Mouse (Mus musculus) forebrain, embryonic 11.5 days (tissue): Measurements from ENCODE around the gene Spindoc. TPM values are rescaled to one million over a fixed set of nuclear protein-coding genes. Genes with fewer than 3 reads are reported as not detected.

Experiments
- ATAC-seq: fragments of 200-750 bp; cut with Nextera tagmentation; replicated peaks from 2 replicates; pipeline ENCODE4 v1.8.0; 2017; ENCODE audit warnings: moderate TSS enrichment; ENCODE audit not compliant: low FRiP score
- DNase-seq: peaks from one replicate; pipeline ENCODE4 v3.0.0-alpha.2; 2017; ENCODE audit warnings: low spot score
- H3K27ac ChIP-seq: fragments of 300-500 bp; sonication (generic); 2 replicates; pipeline ENCODE4 v1.5.1; 2014; ENCODE audit warnings: low read depth, low read length
- H3K27me3 ChIP-seq: fragments of 300-500 bp; sonication (generic); 2 replicates; pipeline ENCODE4 v1.6.1; 2014; ENCODE audit warnings: mild to moderate bottlenecking, low read length, mixed read lengths; ENCODE audit not compliant: control insufficient read depth, insufficient read depth
- H3K36me3 ChIP-seq: fragments of 300-500 bp; sonication (generic); 2 replicates; pipeline ENCODE4 v1.6.1; 2014; ENCODE audit warnings: mild to moderate bottlenecking, low read length, moderate library complexity, mixed read lengths; ENCODE audit not compliant: control insufficient read depth, insufficient read depth
- H3K4me1 ChIP-seq: fragments of 300-500 bp; sonication (generic); replicated peaks from 2 replicates; pipeline ENCODE4 v1.6.1; 2014; ENCODE audit warnings: low read length, mixed read lengths; ENCODE audit not compliant: control insufficient read depth, insufficient read depth
- H3K4me2 ChIP-seq: fragments of 300-500 bp; sonication (generic); 2 replicates; pipeline ENCODE4 v1.6.1; 2014; ENCODE audit warnings: low read depth, mild to moderate bottlenecking, low read length, moderate library complexity, mixed read lengths; ENCODE audit not compliant: severe bottlenecking
- H3K4me3 ChIP-seq: fragments of 300-500 bp; sonication (generic); 2 replicates; pipeline ENCODE4 v1.5.1; 2014; ENCODE audit warnings: low read depth, low read length
- H3K9ac ChIP-seq: fragments of 300-500 bp; sonication (generic); 2 replicates; pipeline ENCODE4 v1.6.1; 2014; ENCODE audit warnings: low read length
- H3K9me3 ChIP-seq: fragments of 300-500 bp; sonication (generic); 2 replicates; pipeline ENCODE4 v1.6.1; 2016; ENCODE audit warnings: low read length, mixed read lengths; ENCODE audit not compliant: control insufficient read depth
- WGBS: fragments of 180-500 bp; shearing (Covaris S2); extraction: QIAGEN DNeasy Blood & Tissue Kit; methylation state at CpG from one replicate; pipeline ENCODE4 v1.1.7; 2014; 5-methylcytosine and 5-hydroxymethylcytosine counted together
- polyA plus RNA-seq: library from polyadenylated mRNA; unstranded; fragments of >200 nt; fragmentation: Nextera tagmentation; extraction: Ambion mirVana; gene quantifications from 2 replicates; pipeline ENCODE4 v1.2.1, GENCODE M21; 2014

Spindoc gene
- 39.9 and 52.0 TPM in 2 replicates for polyA plus RNA-seq

DNA sequence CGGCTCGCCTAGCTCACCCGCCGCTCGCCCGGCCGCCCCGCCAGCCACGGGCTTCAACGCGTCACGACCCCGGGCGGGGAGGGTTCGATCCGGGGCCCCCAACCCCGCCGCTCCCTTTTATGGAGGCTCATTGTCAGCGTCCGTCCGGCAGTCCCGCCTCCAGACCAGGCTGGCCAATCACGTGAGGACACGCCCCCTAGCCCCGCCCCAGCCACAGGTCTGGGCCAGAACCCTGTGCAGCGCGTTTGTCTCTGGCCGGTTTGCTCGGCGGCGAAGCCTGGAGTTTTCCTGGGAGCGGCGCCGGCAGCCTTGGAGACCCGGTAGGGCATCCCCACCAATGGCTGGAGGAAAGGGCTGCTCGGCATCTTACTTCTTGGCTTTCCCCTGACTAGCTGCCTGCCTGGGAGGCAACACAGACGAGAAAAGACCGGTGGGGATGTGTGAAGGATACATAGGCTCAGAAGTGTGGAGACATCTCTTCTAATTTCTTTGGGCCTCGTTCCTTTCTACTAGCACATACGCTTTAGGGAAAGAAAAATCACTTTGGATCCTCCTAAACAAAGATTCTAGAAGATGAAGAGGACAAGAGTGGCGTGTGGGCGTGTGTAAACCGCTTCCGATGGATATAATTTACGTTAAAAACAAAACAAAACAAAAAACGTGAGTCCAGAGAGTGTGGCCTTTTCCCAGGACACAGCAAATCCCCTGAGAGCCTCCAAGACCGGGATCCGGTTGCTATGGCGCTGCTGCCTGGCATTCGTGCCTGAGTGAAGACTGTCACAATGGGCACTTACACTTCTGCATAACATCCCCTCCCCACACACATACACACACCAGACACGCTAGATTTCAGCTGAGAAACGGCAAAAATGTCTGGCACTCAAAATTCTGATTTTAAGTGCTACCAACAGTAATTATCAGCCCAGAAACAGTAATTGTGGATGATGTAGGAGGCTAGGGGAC, at the start of gene Spindoc:
TSS of gene Spindoc (minus strand) at position 92 of the 963 bp plus-strand sequence.
- ATAC-seq: peak; percentile 99
- H3K27me3 ChIP-seq: no peaks in the 10 kb centered on the region
- under 1% methylated on average over 52 of the region's 52 CpGs for WGBS
- H3K36me3 ChIP-seq: no peaks in the 10 kb centered on the region; the same call in 1 of the 2 replicates
- H3K4me1 ChIP-seq: peaks cover 9% of the 10 kb centered on the region
- H3K9ac ChIP-seq: peak within 1 kb of the TSS; percentile 89
- peaks cover 2% of the 10 kb centered on the region; the same call in 1 of the 2 replicates for H3K9me3 ChIP-seq
- DNase-seq: peak; percentile 99
- peak within 1 kb of the TSS; percentile 78 for H3K4me2 ChIP-seq
- peak within 1 kb of the TSS; percentile 95 for H3K27ac ChIP-seq
- peak within 1 kb of the TSS; percentile 86 for H3K4me3 ChIP-seq

DNA sequence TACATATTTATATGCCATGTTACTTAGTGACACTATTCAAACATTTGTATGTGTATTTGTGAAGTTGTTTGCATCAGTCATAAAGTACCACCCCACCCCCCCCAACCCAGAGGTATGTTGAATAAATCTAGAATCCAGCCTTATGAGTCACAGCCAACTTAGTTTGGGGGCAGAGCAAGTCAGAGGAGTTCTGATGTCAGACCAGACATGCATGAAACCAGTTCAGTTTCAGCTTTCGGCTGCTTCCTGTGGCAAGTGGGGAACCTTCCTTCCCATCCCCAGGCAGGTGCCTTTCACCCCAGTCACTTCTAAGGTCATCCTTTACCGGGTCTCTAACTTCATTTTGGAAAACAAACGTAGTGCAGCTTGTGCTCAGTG, 42.6 kb upstream of the Spindoc start:
- 66% methylated on average over 3 of the region's 3 CpGs for WGBS
- ATAC-seq: no peak
- Histone ChIP-seq H3K9ac (no peak overlapping the region), H3K27me3 (no peaks in the 10 kb centered on the region), H3K4me2 (no peak overlapping the region), H3K36me3 (peaks cover 10% of the 10 kb centered on the region), H3K9me3 (no peaks in the 10 kb centered on the region), H3K4me3 (no peak overlapping the region), H3K4me1 (peaks cover 30% of the 10 kb centered on the region), H3K27ac (no peak overlapping the region)
- no peak for DNase-seq

DNA sequence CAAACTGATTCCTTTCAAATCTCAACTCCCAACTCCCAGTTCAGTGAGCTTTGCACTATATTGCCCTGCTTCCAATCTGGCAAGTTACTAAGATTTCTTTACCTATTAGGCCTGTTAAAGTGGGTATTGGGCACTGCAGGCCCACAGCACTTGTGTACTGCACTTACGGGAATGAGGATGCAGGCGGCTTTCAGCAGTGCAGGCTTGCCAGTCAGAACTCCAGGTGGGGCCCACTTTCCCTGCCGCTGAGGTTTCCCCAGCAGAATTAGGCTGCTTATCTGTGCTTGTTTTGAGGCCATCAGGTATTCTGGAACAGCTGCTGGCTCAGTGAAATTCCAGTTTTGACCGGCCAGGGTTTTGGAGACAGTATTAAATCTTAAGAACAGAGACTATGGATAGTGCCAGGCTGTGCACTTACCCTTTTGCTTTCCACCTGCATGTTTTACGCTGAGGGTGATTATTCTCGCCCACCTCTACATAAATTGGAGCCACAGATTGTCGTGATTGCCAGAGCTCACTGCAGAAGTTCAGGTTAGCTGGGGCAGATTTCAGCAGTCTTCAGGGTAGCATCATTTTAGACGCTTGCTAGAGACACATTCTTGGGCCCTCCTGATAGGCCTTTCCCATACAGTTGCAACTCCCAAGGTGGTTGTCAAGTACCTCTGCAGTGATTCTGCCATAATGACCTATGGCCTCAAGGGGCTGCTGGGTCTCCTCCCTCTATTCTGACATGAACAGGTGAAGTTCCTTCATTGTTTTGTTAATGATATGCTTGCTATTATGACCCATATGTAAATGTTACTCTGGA, 42.0 kb upstream of the Spindoc start:
- Histone ChIP-seq H3K4me3 (no peak overlapping the region), H3K4me1 (peaks cover 36% of the 10 kb centered on the region)

DNA sequence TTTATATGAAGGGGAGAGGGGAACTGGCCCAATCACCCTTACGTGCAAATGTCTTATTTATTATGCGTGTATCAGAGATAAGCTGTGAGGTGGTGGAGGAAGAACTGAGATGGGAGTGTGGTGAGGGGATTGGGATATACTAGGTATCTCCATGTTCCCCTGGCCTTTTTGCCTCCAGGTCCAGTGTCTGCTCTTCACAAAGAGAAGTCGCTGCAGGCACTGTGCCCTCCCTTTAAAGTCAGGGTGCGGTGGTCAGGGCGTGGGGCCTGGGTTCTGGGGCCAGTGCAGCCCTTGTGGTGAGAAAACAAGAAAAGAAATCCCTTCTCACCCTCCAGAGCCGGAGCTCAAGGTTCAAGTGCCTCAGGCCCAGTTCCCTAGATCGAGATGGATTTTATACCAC, 41.3 kb upstream of the Spindoc start:
- WGBS: 63% methylated on average over 7 of the region's 7 CpGs
- ATAC-seq: no peak
- no peaks in the 10 kb centered on the region for H3K9me3 ChIP-seq
- no peak overlapping the region for H3K27ac ChIP-seq
- peaks cover 10% of the 10 kb centered on the region for H3K36me3 ChIP-seq
- H3K27me3 ChIP-seq: no peaks in the 10 kb centered on the region
- no peak overlapping the region for H3K9ac ChIP-seq
- peaks cover 43% of the 10 kb centered on the region for H3K4me1 ChIP-seq
- H3K4me2 ChIP-seq: no peak overlapping the region
- no peak for DNase-seq
- no peak overlapping the region for H3K4me3 ChIP-seq

More for the DNA sequence above, 42.0 kb upstream of the Spindoc start:
- Histone ChIP-seq H3K36me3 (peaks cover 10% of the 10 kb centered on the region), H3K9me3 (no peaks in the 10 kb centered on the region), H3K9ac (no peak overlapping the region), H3K27ac (no peak overlapping the region), H3K4me2 (no peak overlapping the region), H3K27me3 (no peaks in the 10 kb centered on the region)
- DNase-seq: peak; percentile 62
- no peak for ATAC-seq
- WGBS: 65% methylated on average over 8 of the region's 8 CpGs

DNA sequence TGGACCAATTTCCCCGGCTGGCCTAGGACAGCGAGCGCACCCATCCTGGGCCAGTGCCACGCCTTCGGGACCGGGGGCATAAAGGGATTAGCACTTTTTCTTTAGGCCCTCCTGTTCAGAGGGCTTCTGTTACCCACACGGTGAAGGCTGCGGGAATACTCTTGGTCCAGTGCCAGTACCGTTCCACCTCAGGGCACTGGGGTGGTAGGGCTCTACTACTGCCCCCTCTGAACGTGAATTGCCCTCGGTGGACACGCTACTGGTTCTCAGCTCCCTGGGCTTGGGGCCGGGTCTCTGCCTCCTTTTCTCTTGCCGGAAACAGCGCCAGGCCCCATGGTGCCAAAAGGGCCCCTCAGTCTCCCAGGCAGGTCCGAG, 40.8 kb upstream of the Spindoc start:
- Histone ChIP-seq H3K9me3 (no peaks in the 10 kb centered on the region), H3K27me3 (no peaks in the 10 kb centered on the region), H3K27ac (no peak overlapping the region), H3K4me1 (peaks cover 45% of the 10 kb centered on the region), H3K9ac (peak overlapping the region; percentile 56), H3K4me3 (peak overlapping the region; percentile 19; the same call in 1 of the 2 replicates), H3K36me3 (peaks cover 10% of the 10 kb centered on the region), H3K4me2 (peak overlapping the region; percentile 92)
- ATAC-seq (no peak; the same call in 1 of the 2 replicates), DNase-seq (no peak)
- 27% methylated on average over 16 of the region's 16 CpGs for WGBS

DNA sequence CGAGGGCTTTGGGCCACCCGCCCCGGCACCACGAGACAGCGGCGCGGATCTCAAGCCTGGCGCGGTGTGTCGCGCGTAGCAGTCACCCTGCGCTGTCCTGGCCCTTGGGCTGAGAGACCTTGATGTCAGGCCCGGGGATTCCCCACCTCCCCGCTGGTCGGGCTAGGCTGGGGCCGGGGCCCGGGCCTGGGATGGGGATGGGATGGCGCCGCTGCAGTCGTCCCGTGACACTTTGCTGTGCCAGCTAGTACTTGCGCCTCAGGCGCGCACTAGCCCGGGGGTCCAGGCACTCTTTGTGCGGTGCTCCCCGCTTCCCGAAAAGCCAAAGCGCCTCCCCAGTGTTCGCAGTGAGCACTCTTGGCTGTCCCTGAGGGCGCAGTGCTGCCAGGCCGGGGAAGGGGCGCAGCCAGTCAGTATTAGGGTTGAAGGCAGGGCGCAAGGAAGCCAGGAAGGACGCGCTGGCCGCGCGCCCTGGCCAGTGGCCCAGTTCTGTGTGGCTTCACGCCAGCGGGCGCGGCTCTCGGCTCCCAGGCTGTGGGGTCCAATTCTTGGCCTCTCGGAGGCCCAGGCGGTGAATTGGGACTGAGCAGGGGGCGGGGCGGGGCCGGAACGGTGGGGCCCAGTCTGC, 40.3 kb upstream of the Spindoc start:
- Histone ChIP-seq H3K27ac (peak overlapping the region; percentile 62), H3K27me3 (no peaks in the 10 kb centered on the region), H3K36me3 (peaks cover 10% of the 10 kb centered on the region), H3K4me3 (peak overlapping the region; percentile 19), H3K4me1 (peaks cover 45% of the 10 kb centered on the region), H3K9ac (peak overlapping the region; percentile 56), H3K9me3 (no peaks in the 10 kb centered on the region), H3K4me2 (peak overlapping the region; percentile 92)
- ATAC-seq (peak; percentile 39), DNase-seq (peak; percentile 80)
- WGBS: 8% methylated on average over 50 of the region's 51 CpGs

DNA sequence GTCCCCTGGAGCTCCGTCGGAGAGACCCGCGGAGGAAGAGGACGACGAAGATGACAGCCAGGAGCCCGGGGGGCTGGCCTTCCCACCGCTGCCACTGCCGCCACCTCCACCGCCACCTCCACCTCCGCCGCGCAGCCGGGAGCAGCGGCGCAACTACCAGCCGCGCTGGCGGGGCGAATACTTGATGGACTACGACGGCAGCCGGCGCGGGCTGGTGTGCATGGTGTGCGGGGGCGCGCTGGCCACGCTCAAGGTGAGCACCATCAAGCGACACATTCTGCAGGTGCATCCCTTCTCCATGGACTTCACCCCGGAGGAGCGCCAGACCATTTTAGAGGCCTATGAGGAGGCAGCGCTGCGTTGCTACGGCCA, 39.8 kb upstream of the Spindoc start:
- WGBS: 7% methylated on average over 30 of the region's 35 CpGs

More for the DNA sequence above, 39.8 kb upstream of the Spindoc start:
- Histone ChIP-seq H3K27me3 (no peaks in the 10 kb centered on the region), H3K36me3 (peaks cover 7% of the 10 kb centered on the region), H3K4me2 (peak overlapping the region; percentile 92), H3K4me3 (peak overlapping the region; percentile 19), H3K27ac (peak overlapping the region; percentile 62), H3K9me3 (no peaks in the 10 kb centered on the region), H3K9ac (peak overlapping the region; percentile 56), H3K4me1 (peaks cover 45% of the 10 kb centered on the region)
- no peak for DNase-seq
- 0 out of 2 replicates have a peak, but pooled peaks have one; percentile 1 for ATAC-seq
